Mouse (Mus musculus): ENCODE measurements at regions not wholly inside any gene's neighbourhood (a gene's known extent, or its start where the extent isn't known, plus 50 kb on each side); places are given as distances from the start of the nearest gene placed in this dataset.
"Not testable (repeated sequence)": the region's sequence is repeated elsewhere in the genome, so short reads cannot be mapped to it uniquely, and the experiment has no call there.

GRCm38 (mm10) chr8:55347851-55348250, 393.2 kb downstream of the Gpm6a start:
- in situ Hi-C loops (cut with MseI, MboI) = not testable (repeated sequence)

GRCm38 (mm10) chr8:55359851-55360250, 405.2 kb downstream of the Gpm6a start:
- in situ Hi-C loops (cut with MseI, MboI) = not testable (repeated sequence)

- in situ Hi-C loops (cut with MseI, MboI) = not testable (repeated sequence)
These were observed 412.8 kb downstream of the Gpm6a start for GRCm38 (mm10) chr8:55367431-55367830.

- in situ Hi-C loops (cut with MseI, MboI) = no loop called here
These were observed 442.4 kb downstream of the Gpm6a start for GRCm38 (mm10) chr8:55397046-55397445.

- in situ Hi-C loops (cut with MseI, MboI) = no loop called here
These were observed 443.7 kb downstream of the Gpm6a start for GRCm38 (mm10) chr8:55398331-55398730.

GRCm38 (mm10) chr8:55400412-55400811, 445.8 kb downstream of the Gpm6a start:
- in situ Hi-C loops (cut with MseI, MboI) = loop anchor here (5.0 to 10.0 kb wide), 3 partner anchors 74 to 132 kb away; no protein-coding TSS in a partner anchor

- in situ Hi-C loops (cut with MseI, MboI) = loop anchor here (5.0 to 10.0 kb wide), 2 partner anchors 68 to 125 kb away; no protein-coding TSS in a partner anchor
These were observed 452.3 kb downstream of the Gpm6a start for GRCm38 (mm10) chr8:55406903-55407302.

Data from mouse trophoblast stem cell (cell line).